Mouse (Mus musculus): ENCODE measurements around the gene Tex13b. TPM values are rescaled to one million over a fixed set of nuclear protein-coding genes. Genes with fewer than 3 reads are reported as not detected.
A peak's percentile ranks its signal among the peaks of the same experiment; 100 is the strongest.
"Not testable (repeated sequence)": the region's sequence is repeated elsewhere in the genome, so short reads cannot be mapped to it uniquely, and the experiment has no call there.

Tex13b gene
- 0.89 and 1.1 TPM in 2 replicates for polyA plus RNA-seq (2012; rRNA removed)

GRCm38 (mm10) chrX:140813312-140814006 is at the start of gene Tex13b:
TSS of gene Tex13b (minus strand) at chrX:140813433.
- peak within 1 kb of the TSS; percentile 78 for H3K27ac ChIP-seq (ENCODE audit: control insufficient read depth, insufficient read depth, low read depth, low read length)

GRCm38 (mm10) chrX:140862760-140863159 is 49.5 kb upstream of the Tex13b start:
- TF ChIP-seq POLR2A (IDR thresholded peaks at IDR 0.05; ENCODE audit: control insufficient read depth, low read depth, low read length) (no peak), CTCF (IDR thresholded peaks at IDR 0.05; ENCODE audit: control insufficient read depth, insufficient read depth, insufficient replicate concordance, low read depth, low read length) (no peak)
- Histone ChIP-seq H3K27me3 (ENCODE audit: control insufficient read depth, insufficient read depth, low read length) (no peaks in the 10 kb centered on the region), H3K36me3 (ENCODE audit: control insufficient read depth, insufficient read depth, low read length) (no peaks in the 10 kb centered on the region), H3K27ac (ENCODE audit: control insufficient read depth, insufficient read depth, low read depth, low read length) (no peak overlapping the region), H3K4me1 (ENCODE audit: control insufficient read depth, insufficient read depth, low read length) (no peaks in the 10 kb centered on the region), H3K4me3 (ENCODE audit: control insufficient read depth, low read depth, low read length) (no peak overlapping the region)

More at GRCm38 (mm10) chrX:140813312-140814006, at the start of gene Tex13b:
- Histone ChIP-seq H3K36me3 (ENCODE audit: control insufficient read depth, insufficient read depth, low read length) (no peaks in the 10 kb centered on the region), H3K4me3 (ENCODE audit: control insufficient read depth, low read depth, low read length) (peak within 1 kb of the TSS; percentile 85), H3K27me3 (ENCODE audit: control insufficient read depth, insufficient read depth, low read length) (no peaks in the 10 kb centered on the region), H3K4me1 (ENCODE audit: control insufficient read depth, insufficient read depth, low read length) (peaks cover 8% of the 10 kb centered on the region)
- no peak for TF ChIP-seq CTCF (IDR thresholded peaks at IDR 0.05; ENCODE audit: control insufficient read depth, insufficient read depth, insufficient replicate concordance, low read depth, low read length)
- no peak for TF ChIP-seq POLR2A (IDR thresholded peaks at IDR 0.05; ENCODE audit: control insufficient read depth, low read depth, low read length)

- Histone ChIP-seq H3K27ac (ENCODE audit: control insufficient read depth, insufficient read depth, low read depth, low read length) (no peak overlapping the region), H3K4me3 (ENCODE audit: control insufficient read depth, low read depth, low read length) (no peak overlapping the region), H3K36me3 (ENCODE audit: control insufficient read depth, insufficient read depth, low read length) (no peaks in the 10 kb centered on the region), H3K4me1 (ENCODE audit: control insufficient read depth, insufficient read depth, low read length) (no peaks in the 10 kb centered on the region), H3K27me3 (ENCODE audit: control insufficient read depth, insufficient read depth, low read length) (no peaks in the 10 kb centered on the region)
- TF ChIP-seq POLR2A (IDR thresholded peaks at IDR 0.05; ENCODE audit: control insufficient read depth, low read depth, low read length): no peak
- TF ChIP-seq CTCF (IDR thresholded peaks at IDR 0.05; ENCODE audit: control insufficient read depth, insufficient read depth, insufficient replicate concordance, low read depth, low read length): no peak
Measured at GRCm38 (mm10) chrX:140857445-140857844, 44.2 kb upstream of the Tex13b start.

GRCm38 (mm10) chrX:140857040-140857439 is 43.8 kb upstream of the Tex13b start:
- not testable (repeated sequence) for H3K36me3 ChIP-seq (ENCODE audit: control insufficient read depth, insufficient read depth, low read length); H3K27me3 ChIP-seq (ENCODE audit: control insufficient read depth, insufficient read depth, low read length); H3K27ac ChIP-seq (ENCODE audit: control insufficient read depth, insufficient read depth, low read depth, low read length); H3K4me1 ChIP-seq (ENCODE audit: control insufficient read depth, insufficient read depth, low read length); H3K4me3 ChIP-seq (ENCODE audit: control insufficient read depth, low read depth, low read length)

GRCm38 (mm10) chrX:140854561-140854960 is 41.3 kb upstream of the Tex13b start:
- no peaks in the 10 kb centered on the region for H3K4me1 ChIP-seq (ENCODE audit: control insufficient read depth, insufficient read depth, low read length)
- H3K36me3 ChIP-seq (ENCODE audit: control insufficient read depth, insufficient read depth, low read length): no peaks in the 10 kb centered on the region
- no peaks in the 10 kb centered on the region for H3K27me3 ChIP-seq (ENCODE audit: control insufficient read depth, insufficient read depth, low read length)
- TF ChIP-seq POLR2A (IDR thresholded peaks at IDR 0.05; ENCODE audit: control insufficient read depth, low read depth, low read length): no peak
- no peak for TF ChIP-seq CTCF (IDR thresholded peaks at IDR 0.05; ENCODE audit: control insufficient read depth, insufficient read depth, insufficient replicate concordance, low read depth, low read length)
- no peak overlapping the region for H3K4me3 ChIP-seq (ENCODE audit: control insufficient read depth, low read depth, low read length)
- H3K27ac ChIP-seq (ENCODE audit: control insufficient read depth, insufficient read depth, low read depth, low read length): no peak overlapping the region

GRCm38 (mm10) chrX:140845401-140845800 is 32.2 kb upstream of the Tex13b start:
- not testable (repeated sequence) for H3K4me3 ChIP-seq (ENCODE audit: control insufficient read depth, low read depth, low read length); H3K27ac ChIP-seq (ENCODE audit: control insufficient read depth, insufficient read depth, low read depth, low read length); H3K27me3 ChIP-seq (ENCODE audit: control insufficient read depth, insufficient read depth, low read length); H3K4me1 ChIP-seq (ENCODE audit: control insufficient read depth, insufficient read depth, low read length); H3K36me3 ChIP-seq (ENCODE audit: control insufficient read depth, insufficient read depth, low read length)

GRCm38 (mm10) chrX:140839887-140840286 is 26.7 kb upstream of the Tex13b start:
- H3K4me3 ChIP-seq (ENCODE audit: control insufficient read depth, low read depth, low read length): no peak overlapping the region
- no peak overlapping the region; the same call in 1 of the 2 replicates for H3K27ac ChIP-seq (ENCODE audit: control insufficient read depth, insufficient read depth, low read depth, low read length)
- TF ChIP-seq CTCF (IDR thresholded peaks at IDR 0.05; ENCODE audit: control insufficient read depth, insufficient read depth, insufficient replicate concordance, low read depth, low read length) (no peak), POLR2A (IDR thresholded peaks at IDR 0.05; ENCODE audit: control insufficient read depth, low read depth, low read length) (no peak)
- H3K4me1 ChIP-seq (ENCODE audit: control insufficient read depth, insufficient read depth, low read length): no peaks in the 10 kb centered on the region; the same call in 1 of the 2 replicates
- no peaks in the 10 kb centered on the region for H3K27me3 ChIP-seq (ENCODE audit: control insufficient read depth, insufficient read depth, low read length)
- H3K36me3 ChIP-seq (ENCODE audit: control insufficient read depth, insufficient read depth, low read length): no peaks in the 10 kb centered on the region

GRCm38 (mm10) chrX:140838077-140838476 is 24.8 kb upstream of the Tex13b start:
- Histone ChIP-seq H3K4me3 (ENCODE audit: control insufficient read depth, low read depth, low read length) (no peak overlapping the region), H3K36me3 (ENCODE audit: control insufficient read depth, insufficient read depth, low read length) (no peaks in the 10 kb centered on the region), H3K27me3 (ENCODE audit: control insufficient read depth, insufficient read depth, low read length) (no peaks in the 10 kb centered on the region), H3K4me1 (ENCODE audit: control insufficient read depth, insufficient read depth, low read length) (no peaks in the 10 kb centered on the region; the same call in 1 of the 2 replicates), H3K27ac (ENCODE audit: control insufficient read depth, insufficient read depth, low read depth, low read length) (no peak overlapping the region)
- no peak for TF ChIP-seq CTCF (IDR thresholded peaks at IDR 0.05; ENCODE audit: control insufficient read depth, insufficient read depth, insufficient replicate concordance, low read depth, low read length)

All from testis, adult 2 months (tissue).